Mouse (Mus musculus) monocyte, adult 5-6 weeks (primary cell): Measurements from ENCODE around the gene Acat3. TPM values are rescaled to one million over a fixed set of nuclear protein-coding genes. Genes with fewer than 3 reads are reported as not detected.
A peak's percentile ranks its signal among the peaks of the same experiment; 100 is the strongest.
"Not testable (repeated sequence)": the region's sequence is repeated elsewhere in the genome, so short reads cannot be mapped to it uniquely, and the experiment has no call there.

ENCODE experiments used
- ATAC-seq: fragments of 153-309, 156-312 bp; replicated peaks from 2 replicates; pipeline ENCODE4 v1.8.0; 2017; ENCODE audit warnings: mild to moderate bottlenecking; ENCODE audit not compliant: low TSS enrichment, insufficient number of reproducible peaks, severe bottlenecking, poor library complexity, low FRiP score
- total RNA-seq: library from RNA; stranded (forward); fragments of 200-1000, 200-491, 200-594 nt; gene quantifications from 3 replicates; pipeline ENCODE4 v1.2.3, GENCODE M21; 2017

Gene Acat3
- total RNA-seq, 1 experiment from 2014 or later: not detected

DNA sequence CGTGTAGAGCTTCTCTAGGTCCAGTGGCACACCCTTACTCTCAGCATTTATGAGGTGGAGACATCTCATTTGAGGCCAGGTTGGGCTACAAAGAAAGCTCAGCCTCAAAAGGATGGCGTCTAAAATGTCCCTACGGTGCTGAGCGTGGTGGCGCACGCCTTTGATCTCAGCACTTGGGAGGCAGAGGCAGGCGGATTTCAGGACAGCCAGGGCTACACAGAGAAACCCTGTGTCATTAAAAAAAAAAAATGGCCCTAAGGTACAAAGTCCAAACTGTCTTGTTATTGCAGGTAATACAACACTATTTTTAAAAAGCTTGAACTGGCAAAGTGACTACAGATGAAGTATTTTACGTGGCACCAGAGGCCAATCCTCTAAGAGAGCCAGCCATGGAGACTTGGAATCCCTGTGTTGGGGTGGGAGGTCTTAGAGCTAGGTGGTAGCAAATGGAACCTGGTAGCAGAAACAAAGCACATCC is 14.7 kb downstream of the Acat3 start:
- no peak for ATAC-seq

DNA sequence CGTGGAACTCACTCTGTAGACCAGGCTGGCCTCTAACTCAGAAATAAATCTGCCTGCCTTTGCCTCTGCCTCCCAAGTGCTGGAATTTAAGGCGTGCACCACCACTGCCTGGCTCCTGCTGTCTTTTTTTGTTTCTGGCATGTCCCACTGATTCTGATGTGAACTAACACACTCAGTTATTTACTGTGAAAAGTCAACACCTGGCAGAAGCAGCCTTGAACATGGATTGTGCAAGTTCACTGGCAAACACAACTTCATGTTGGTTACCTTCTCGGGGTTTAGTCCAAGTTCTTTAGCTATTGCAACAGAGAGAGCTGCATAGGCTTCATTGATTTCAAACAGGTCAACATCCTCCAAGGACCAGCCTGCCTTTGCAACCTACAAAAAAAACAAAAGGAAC is 15.4 kb downstream of the Acat3 start:
- no peak for ATAC-seq

GRCm38 (mm10) chr17:12921073-12921472 is 19.3 kb downstream of the Acat3 start:
- peak; percentile 58 for ATAC-seq

GRCm38 (mm10) chr17:12916588-12917380 is 23.6 kb downstream of the Acat3 start:
- peak; percentile 20; the same call in 1 of the 2 replicates for ATAC-seq

DNA sequence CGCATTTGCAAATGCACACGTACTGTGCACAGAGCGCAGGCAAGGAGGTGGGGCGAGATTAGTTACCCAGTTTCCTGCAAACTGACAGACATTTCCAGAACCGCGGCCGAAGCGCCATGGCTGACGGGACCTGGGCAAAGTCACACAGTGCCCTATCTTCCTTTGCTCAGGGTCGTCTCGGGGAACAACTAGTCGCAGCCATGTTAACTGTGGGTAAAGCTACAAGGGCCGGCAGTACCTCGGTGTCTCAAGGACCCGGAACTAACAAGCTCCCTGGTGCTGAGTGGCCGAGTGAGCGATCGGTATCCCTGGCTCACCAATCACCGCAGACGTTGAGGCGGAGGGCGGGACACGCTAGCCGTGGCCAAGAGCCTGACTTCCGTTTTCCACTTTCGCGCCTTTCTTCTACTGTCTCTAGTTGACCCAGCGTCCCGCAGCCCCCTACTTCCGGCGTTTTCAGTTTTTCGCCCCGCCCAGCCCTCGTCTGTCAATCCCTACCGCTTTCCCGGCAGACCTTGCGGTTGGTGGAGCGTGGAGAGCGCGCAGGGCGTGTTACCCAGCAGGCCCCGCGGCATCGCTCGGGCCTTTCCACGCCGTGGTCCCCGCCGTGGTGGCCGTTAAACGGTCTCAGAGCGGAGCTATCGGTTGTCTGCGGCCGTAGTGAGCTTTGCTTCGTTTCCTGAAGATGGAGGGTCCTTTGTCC is 24.4 kb downstream of the Acat3 start, which contains the start of gene Mrpl18:
Gene Mrpl18 (minus strand): TSS at position 465 of the 703 bp plus-strand sequence.
- ATAC-seq: peak; percentile 98

- ATAC-seq: no peak
Measured at GRCm38 (mm10) chr17:12915488-12915880, 24.9 kb downstream of the Acat3 start, which contains the start of gene Tcp1. Tcp1 (plus strand) TSS chr17:12915701.

DNA sequence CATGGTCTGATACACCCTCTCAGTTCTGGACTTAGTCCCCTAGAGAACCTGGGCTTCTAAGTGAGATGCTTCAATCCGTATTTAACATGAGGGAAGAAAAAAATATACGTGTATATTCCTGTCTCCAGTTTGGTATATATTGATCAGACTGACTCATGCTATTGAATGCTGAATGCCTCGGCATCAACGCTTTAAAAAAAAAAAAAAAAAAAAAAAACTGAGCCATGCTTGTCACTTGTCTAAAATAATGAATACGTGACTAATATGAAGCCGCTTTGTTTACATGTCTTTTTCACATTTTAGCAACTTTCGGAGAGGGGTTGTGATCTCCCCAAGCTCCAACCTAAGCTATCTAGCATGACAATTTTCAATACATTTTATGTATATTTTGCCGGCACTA is 30.0 kb downstream of the Acat3 start:
- no peak for ATAC-seq

DNA sequence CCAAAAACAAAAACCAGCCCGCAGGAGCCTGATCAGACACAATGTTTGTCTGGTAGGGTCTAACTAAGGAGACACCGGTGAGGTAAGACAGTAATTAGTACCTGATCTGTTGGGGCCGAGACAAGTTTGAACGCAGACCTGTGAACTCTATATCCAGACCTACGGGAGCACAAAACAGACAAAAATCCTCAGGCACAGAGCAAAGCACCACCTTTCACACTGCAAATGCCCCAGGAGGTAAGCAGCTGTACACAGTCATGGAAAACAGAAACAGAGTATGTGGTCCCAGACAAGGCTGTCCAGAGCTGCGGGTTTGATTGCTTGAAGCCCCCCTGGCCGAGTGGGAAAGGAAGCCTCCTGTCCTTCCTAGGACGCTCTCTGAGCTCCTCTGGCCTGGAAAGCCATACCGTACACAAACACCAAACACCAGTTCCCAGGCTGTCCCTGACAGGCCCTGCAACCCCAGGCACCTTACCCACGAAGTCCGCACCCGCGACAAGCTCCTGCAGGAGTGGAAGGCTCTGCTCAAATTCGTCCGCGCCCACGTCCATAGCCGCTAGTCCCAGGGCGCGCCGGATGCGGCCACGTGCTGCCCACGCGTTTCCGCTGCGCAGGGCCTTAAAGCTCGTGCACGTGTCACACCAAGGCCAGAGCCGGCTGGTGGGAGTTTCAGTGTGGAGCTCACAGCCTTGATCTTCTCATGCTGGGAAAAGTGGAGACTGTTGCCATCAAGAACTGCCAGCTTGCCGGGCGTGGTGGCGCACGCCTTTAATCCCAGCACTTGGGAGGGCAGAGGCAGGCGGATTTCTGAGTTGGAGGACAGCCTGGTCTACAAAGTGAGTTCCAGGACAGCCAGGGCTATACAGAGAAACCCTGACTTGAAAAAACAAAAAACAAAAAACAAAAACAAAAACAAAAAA is 30.8 kb downstream of the Acat3 start, which contains the start of gene Pnldc1:
Gene Pnldc1 (minus strand): TSS at position 870 of the 920 bp plus-strand sequence.
- no peak for ATAC-seq

GRCm38 (mm10) chr17:12906436-12906835 is 34.0 kb downstream of the Acat3 start:
- no peak for ATAC-seq

DNA sequence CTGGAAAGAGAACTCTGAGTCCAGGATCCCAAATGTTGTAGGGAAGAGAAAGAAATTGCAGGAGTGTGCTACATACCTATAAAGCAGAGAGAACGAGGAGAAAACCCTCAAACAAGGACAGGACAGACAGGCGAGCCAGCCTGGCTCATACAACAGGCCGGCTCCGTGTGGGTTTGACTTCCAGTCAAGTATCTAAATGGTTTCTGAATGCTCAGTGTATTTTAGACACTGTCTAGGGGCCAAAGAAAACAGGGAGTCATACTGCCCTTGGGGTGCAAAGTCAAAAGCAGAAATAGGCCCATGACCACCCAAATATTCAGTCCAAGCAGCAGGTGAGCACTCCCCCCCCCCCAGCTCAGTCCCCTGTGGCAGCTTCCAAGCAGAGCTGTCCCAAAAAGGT is 34.6 kb downstream of the Acat3 start:
- ATAC-seq: no peak

GRCm38 (mm10) chr17:12904349-12904748 is 36.1 kb downstream of the Acat3 start:
- no peak for ATAC-seq

DNA sequence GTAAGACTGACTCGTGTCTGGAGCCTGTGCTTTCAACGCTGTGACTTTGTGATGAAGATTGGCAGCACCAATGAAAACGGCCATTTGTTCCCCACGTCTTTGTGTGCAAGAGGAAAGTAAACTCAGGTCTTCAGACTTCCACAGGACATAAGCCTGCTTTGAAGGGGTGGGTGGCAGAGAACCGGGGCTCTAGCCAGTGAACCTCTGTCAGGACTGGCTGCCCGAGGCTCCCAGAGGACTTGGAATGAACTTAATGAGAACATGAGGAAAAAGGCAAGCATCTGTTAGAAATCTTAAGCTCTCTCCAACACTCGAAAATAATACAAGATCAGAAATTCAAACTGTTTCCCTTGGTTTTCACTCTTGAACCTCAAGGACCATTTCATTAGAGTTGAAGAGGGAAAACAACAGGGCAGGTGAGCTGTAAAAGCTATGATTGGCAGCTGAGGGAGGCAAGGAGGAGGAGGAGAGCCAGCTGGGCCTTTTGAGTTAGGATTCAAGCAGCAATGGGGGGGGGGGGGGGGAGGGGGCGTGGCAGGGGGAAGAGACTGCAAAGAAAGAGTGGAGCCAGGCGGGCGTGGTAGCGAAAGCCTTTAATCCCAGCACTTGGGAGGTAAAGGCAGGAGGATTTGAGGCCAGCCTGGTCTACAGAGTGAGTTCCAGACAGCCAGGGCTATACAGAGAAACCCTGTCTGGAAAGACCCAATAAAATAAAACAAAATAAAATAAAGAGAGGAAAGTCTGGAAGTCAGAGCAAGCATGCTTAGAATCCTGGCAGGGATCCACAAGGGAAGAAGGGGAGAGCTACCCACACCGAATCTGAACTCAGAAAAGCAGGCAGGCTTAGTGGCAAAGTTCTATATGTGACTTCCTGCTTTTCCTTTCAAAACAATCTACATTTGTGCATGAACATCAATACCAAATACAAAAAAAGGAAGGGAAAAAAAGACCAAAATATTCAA is 36.7 kb downstream of the Acat3 start:
- no peak for ATAC-seq

- no peak for ATAC-seq
Measured at GRCm38 (mm10) chr17:12902291-12902690, 38.1 kb downstream of the Acat3 start.

GRCm38 (mm10) chr17:12898607-12899006 is 41.8 kb downstream of the Acat3 start:
- ATAC-seq: not testable (repeated sequence)

DNA sequence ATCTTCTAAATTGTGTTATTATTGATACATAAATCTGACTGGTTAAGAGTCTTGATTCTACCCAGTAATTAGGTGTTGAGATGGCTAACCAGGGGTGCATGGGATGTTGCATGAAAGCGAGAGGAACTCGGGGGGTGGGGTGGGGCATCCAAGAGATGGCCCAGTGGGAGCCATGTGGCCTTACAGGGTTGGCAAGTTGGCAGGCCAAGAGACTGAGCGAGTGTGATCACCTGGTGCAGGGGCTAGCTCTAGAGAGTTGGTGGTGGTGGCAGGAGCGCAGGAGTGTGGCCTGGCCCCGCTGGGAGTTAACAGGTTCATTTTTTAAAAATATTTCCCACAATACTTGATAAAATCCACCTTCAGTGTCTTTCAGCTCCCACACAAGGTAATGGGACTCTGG is 42.7 kb downstream of the Acat3 start:
- no peak for ATAC-seq

GRCm38 (mm10) chr17:12892033-12892432 is 48.4 kb downstream of the Acat3 start:
- no peak for ATAC-seq

DNA sequence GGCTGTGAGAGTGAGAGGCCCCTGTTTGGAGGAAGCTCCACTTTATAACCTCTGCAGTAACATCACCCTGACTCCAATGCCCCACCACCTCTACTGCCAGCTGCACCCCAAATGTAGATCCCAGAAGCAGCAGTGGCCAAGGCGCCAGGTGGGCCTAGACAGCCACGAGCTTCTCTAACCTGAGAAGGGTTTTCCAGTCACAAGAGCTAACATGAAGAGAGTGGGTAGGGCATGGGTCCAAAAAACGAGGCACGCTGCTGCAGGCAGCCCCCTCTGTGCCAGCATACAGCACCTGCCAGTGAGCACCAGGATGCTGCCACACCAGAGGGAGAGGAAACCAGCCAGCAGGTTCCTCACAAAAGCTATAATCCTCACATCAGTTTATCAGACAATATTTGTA is 49.3 kb downstream of the Acat3 start:
- ATAC-seq: no peak
